Mouse (Mus musculus) MEL (cell line): ENCODE data around the gene Abcb10. TPM values are rescaled to one million over a fixed set of nuclear protein-coding genes. Genes with fewer than 3 reads are reported as not detected.

ENCODE experiments used
- DNase-seq: peaks from one replicate; pipeline ENCODE4 v3.0.0; 2011; ENCODE audit warnings: low read depth, low spot score
- H3K27ac ChIP-seq: 2 replicates; pipeline ENCODE4 v1.5.1; 2012; ENCODE audit warnings: low read depth, mild to moderate bottlenecking, control low read depth, low read length, moderate library complexity; ENCODE audit not compliant: control insufficient read depth
- H3K27me3 ChIP-seq, 2 experiments: fragments of 150-350 bp in 1 of 2; sonication (generic) in 1 of 2; 2 replicates each; pipeline ENCODE4 v1.6.1; 2012; ENCODE audit warnings: low read length in 2 of 2, mild to moderate bottlenecking in 2 of 2, improper control_type of control experiment in 1 of 2, moderate library complexity in 1 of 2; ENCODE audit not compliant: insufficient read depth in 2 of 2, control insufficient read depth in 1 of 2
- H3K36me3 ChIP-seq, 2 experiments: 2 replicates each; pipeline ENCODE4 v1.6.1; 2012 to 2014; ENCODE audit warnings: low read length in 2 of 2, improper control_type of control experiment in 1 of 2, inconsistent platforms in 1 of 2, mild to moderate bottlenecking in 1 of 2; ENCODE audit not compliant: insufficient read depth in 2 of 2, control insufficient read depth in 1 of 2
- H3K4me1 ChIP-seq, 2 experiments: fragments of 150-350 bp in 1 of 2; sonication (generic) in 1 of 2; 2 replicates each; pipeline ENCODE4 v1.6.1; 2012; ENCODE audit warnings: low read length in 2 of 2, improper control_type of control experiment in 1 of 2, mild to moderate bottlenecking in 1 of 2; ENCODE audit not compliant: insufficient read depth in 2 of 2, control insufficient read depth in 1 of 2
- H3K4me3 ChIP-seq, 2 experiments: fragments of 150-350 bp in 1 of 2; sonication (generic) in 1 of 2; 2 replicates each; pipeline ENCODE4 v1.5.1; 2012; ENCODE audit warnings: low read depth in 2 of 2, low read length in 2 of 2, mild to moderate bottlenecking in 2 of 2, moderate library complexity in 2 of 2, control low read depth in 1 of 2, improper control_type of control experiment in 1 of 2; ENCODE audit not compliant: control insufficient read depth in 1 of 2, insufficient read depth in 1 of 2
- H3K79me2 ChIP-seq: 2 replicates; pipeline ENCODE4 v1.6.1; 2012; ENCODE audit warnings: mild to moderate bottlenecking, low read length, moderate library complexity; ENCODE audit not compliant: control insufficient read depth, poor library complexity, insufficient read depth
- H3K9ac ChIP-seq: 2 replicates; pipeline ENCODE4 v1.6.1; 2012; ENCODE audit warnings: low read depth, mild to moderate bottlenecking, control low read depth, low read length, moderate library complexity; ENCODE audit not compliant: control insufficient read depth, poor library complexity, severe bottlenecking
- H3K9me3 ChIP-seq: fragments of 150-350 bp; sonication (generic); replicated peaks from 2 replicates; pipeline ENCODE4 v1.6.1; 2012; ENCODE audit warnings: mild to moderate bottlenecking, low read length, improper control_type of control experiment, moderate library complexity; ENCODE audit not compliant: insufficient read depth
- CTCF ChIP-seq, 3 experiments: IDR thresholded peaks in 2 of 3; conservative IDR thresholded peaks in 1 of 3; 2 replicates each; pipeline ENCODE4 v1.5.1; 2011 to 2012; ENCODE audit warnings: low read length in 3 of 3, low read depth in 2 of 3, mild to moderate bottlenecking in 2 of 3, improper control_type of control experiment in 1 of 3, inconsistent platforms in 1 of 3, mixed read lengths in 1 of 3, moderate library complexity in 1 of 3; ENCODE audit not compliant: control insufficient read depth in 1 of 3, insufficient read depth in 1 of 3, poor library complexity in 1 of 3, severe bottlenecking in 1 of 3
- E2F4 ChIP-seq: IDR thresholded peaks from 2 replicates; pipeline ENCODE4 v1.6.1; 2011; ENCODE audit warnings: low read depth, low read length, improper control_type of control experiment, borderline replicate concordance
- ELF1 ChIP-seq: IDR thresholded peaks from 2 replicates; pipeline ENCODE4 v1.6.1; 2014; ENCODE audit warnings: low read depth, mild to moderate bottlenecking, inconsistent platforms, low read length, improper control_type of control experiment, moderate library complexity
- GATA1 ChIP-seq: IDR thresholded peaks from 2 replicates; pipeline ENCODE4 v1.6.1; 2011; ENCODE audit warnings: low read depth, low read length, improper control_type of control experiment
- JUND ChIP-seq: IDR thresholded peaks from 2 replicates; pipeline ENCODE4 v1.6.1; 2011; ENCODE audit warnings: low read depth, mild to moderate bottlenecking, improper control_type of control experiment, low read length
- KAT2A ChIP-seq: conservative IDR thresholded peaks from 2 replicates; pipeline ENCODE4 v1.6.1; 2012; ENCODE audit warnings: low read depth, low read length, improper control_type of control experiment, inconsistent platforms
- MAX ChIP-seq: IDR thresholded peaks from 2 replicates; pipeline ENCODE4 v1.6.1; 2011; ENCODE audit warnings: low read length, improper control_type of control experiment
- MAZ ChIP-seq: IDR thresholded peaks from 2 replicates; pipeline ENCODE4 v1.6.1; 2012; ENCODE audit warnings: low read depth, mild to moderate bottlenecking, inconsistent platforms, low read length, improper control_type of control experiment
- MEF2A ChIP-seq: IDR thresholded peaks from 2 replicates; pipeline ENCODE4 v1.6.1; 2014; ENCODE audit warnings: low read depth, mild to moderate bottlenecking, inconsistent platforms, low read length, improper control_type of control experiment; ENCODE audit not compliant: poor library complexity, insufficient replicate concordance, severe bottlenecking; ENCODE audit errors: extremely low read depth
- MYB ChIP-seq: IDR thresholded peaks from 2 replicates; pipeline ENCODE4 v1.6.1; 2011; ENCODE audit warnings: mild to moderate bottlenecking, low read depth, low read length, improper control_type of control experiment
- MYC ChIP-seq: IDR thresholded peaks from 2 replicates; pipeline ENCODE4 v1.6.1; 2011; ENCODE audit warnings: low read depth, mild to moderate bottlenecking, low read length, improper control_type of control experiment, moderate library complexity
- NELFE ChIP-seq: IDR thresholded peaks from 2 replicates; pipeline ENCODE4 v1.6.1; 2011; ENCODE audit warnings: low read depth, low read length, improper control_type of control experiment
- NRF1 ChIP-seq: IDR thresholded peaks from 2 replicates; pipeline ENCODE4 v1.6.1; 2014; ENCODE audit warnings: low read depth, mild to moderate bottlenecking, inconsistent platforms, low read length, improper control_type of control experiment, moderate library complexity; ENCODE audit not compliant: poor library complexity, insufficient read depth, severe bottlenecking
- POLR2A ChIP-seq, 2 experiments: IDR thresholded peaks; 2 replicates each; pipeline ENCODE4 v1.6.1; 2011 to 2012; ENCODE audit warnings: low read length in 2 of 2, mild to moderate bottlenecking in 2 of 2, control low read depth in 1 of 2, improper control_type of control experiment in 1 of 2, low read depth in 1 of 2, moderate library complexity in 1 of 2; ENCODE audit not compliant: control insufficient read depth in 1 of 2, insufficient read depth in 1 of 2, poor library complexity in 1 of 2
- POLR2AphosphoS5 ChIP-seq: IDR thresholded peaks from 2 replicates; pipeline ENCODE4 v1.6.1; 2012; ENCODE audit warnings: low read depth, borderline replicate concordance, mild to moderate bottlenecking, inconsistent platforms, low read length, moderate library complexity, mixed read lengths
- RAD21 ChIP-seq: IDR thresholded peaks from 2 replicates; pipeline ENCODE4 v1.6.1; 2011; ENCODE audit warnings: mild to moderate bottlenecking, low read depth, low read length, improper control_type of control experiment
- SMC3 ChIP-seq: IDR thresholded peaks from 2 replicates; pipeline ENCODE4 v1.6.1; 2011; ENCODE audit warnings: low read depth, low read length, improper control_type of control experiment
- TAL1 ChIP-seq: IDR thresholded peaks from 2 replicates; pipeline ENCODE4 v1.6.1; 2012; ENCODE audit warnings: mild to moderate bottlenecking, inconsistent platforms, low read length, moderate library complexity, mixed read lengths
- UBTF ChIP-seq: IDR thresholded peaks from 2 replicates; pipeline ENCODE4 v1.6.1; 2012; ENCODE audit warnings: low read depth, mild to moderate bottlenecking, inconsistent platforms, low read length, improper control_type of control experiment, moderate library complexity, borderline replicate concordance; ENCODE audit not compliant: insufficient read depth
- USF1 ChIP-seq: IDR thresholded peaks from 2 replicates; pipeline ENCODE4 v1.6.1; 2014; ENCODE audit warnings: low read depth, mild to moderate bottlenecking, inconsistent platforms, low read length, improper control_type of control experiment, moderate library complexity
- USF2 ChIP-seq, 2 experiments: IDR thresholded peaks; 2 replicates each; pipeline ENCODE4 v1.6.1; 2011 to 2012; ENCODE audit warnings: improper control_type of control experiment in 2 of 2, low read length in 2 of 2, borderline replicate concordance in 1 of 2, inconsistent platforms in 1 of 2, low read depth in 1 of 2, mild to moderate bottlenecking in 1 of 2; ENCODE audit not compliant: insufficient read depth in 1 of 2
- ZC3H11A ChIP-seq: IDR thresholded peaks from 2 replicates; pipeline ENCODE4 v1.6.1; 2012; ENCODE audit warnings: low read depth, mild to moderate bottlenecking, inconsistent platforms, low read length, improper control_type of control experiment
- ZKSCAN1 ChIP-seq: IDR thresholded peaks from 2 replicates; pipeline ENCODE4 v1.6.1; 2012; ENCODE audit warnings: low read depth, mild to moderate bottlenecking, inconsistent platforms, low read length, improper control_type of control experiment, moderate library complexity
- ZMIZ1 ChIP-seq: IDR thresholded peaks from 2 replicates; pipeline ENCODE4 v1.6.1; 2012; ENCODE audit warnings: low read depth, mild to moderate bottlenecking, inconsistent platforms, low read length, improper control_type of control experiment, moderate library complexity
- polyA plus RNA-seq, 2 experiments: library from polyadenylated mRNA; stranded (reverse) in 1 of 2; unstranded in 1 of 2; fragments of >175 nt in 1 of 2; fragments of >200 nt in 1 of 2; gene quantifications; 2 replicates each; pipeline versions ENCODE4 v1.2.1 to v1.2.4; 2012; ENCODE audit warnings: low replicate concordance in 2 of 2, low read depth in 1 of 2; ENCODE audit not compliant: insufficient read length in 2 of 2, insufficient read depth in 1 of 2, missing spikeins in 1 of 2
- total RNA-seq: library from RNA; depleted of rRNA; stranded (reverse); fragments of 300-350 nt; gene quantifications from 2 replicates; pipeline ENCODE4 v1.2.3, GENCODE M21; 2012

Gene Abcb10
- total and polyA plus RNA-seq, 3 experiments = 32.6 to 37.8 (median 33.7) TPM

GRCm38 (mm10) chr8:123914635-123915034 is 68.3 kb downstream of the Abcb10 start:
- H3K9me3 ChIP-seq = no peaks in the 10 kb centered on the region
- no peak for TF ChIP-seq NRF1
- no peak for TF ChIP-seq CTCF (IDR thresholded peaks at IDR 0.05 in 2 of 3, conservative IDR thresholded peaks at IDR 0.05 in 1 of 3; ENCODE audit: control insufficient read depth in 1 of 3, insufficient read depth in 1 of 3, low read depth in 2 of 3, low read length in 3 of 3, poor library complexity in 1 of 3, severe bottlenecking in 1 of 3)
- TF ChIP-seq GATA1 = no peak
- TF ChIP-seq UBTF = no peak
- TF ChIP-seq POLR2A (IDR thresholded peaks at IDR 0.05; ENCODE audit: control insufficient read depth in 1 of 2, insufficient read depth in 1 of 2, low read depth in 1 of 2, low read length in 2 of 2, poor library complexity in 1 of 2) = 0 out of 4 replicates have a peak, but pooled peaks of 1 of the 2 experiments have one; percentile 23
- no peak for TF ChIP-seq MEF2A
- no peak overlapping the region for H3K4me3 ChIP-seq
- H3K79me2 ChIP-seq = no peaks in the 10 kb centered on the region
- no peaks in the 10 kb centered on the region for H3K27me3 ChIP-seq
- H3K36me3 ChIP-seq = peaks cover 0 to 10% of the 10 kb centered on the region in 2 experiments; a peak in 2 of 4 replicates
- no peak for DNase-seq
- H3K27ac ChIP-seq = no peak overlapping the region
- no peaks in the 10 kb centered on the region for H3K4me1 ChIP-seq
- H3K9ac ChIP-seq = no peak overlapping the region

DNA sequence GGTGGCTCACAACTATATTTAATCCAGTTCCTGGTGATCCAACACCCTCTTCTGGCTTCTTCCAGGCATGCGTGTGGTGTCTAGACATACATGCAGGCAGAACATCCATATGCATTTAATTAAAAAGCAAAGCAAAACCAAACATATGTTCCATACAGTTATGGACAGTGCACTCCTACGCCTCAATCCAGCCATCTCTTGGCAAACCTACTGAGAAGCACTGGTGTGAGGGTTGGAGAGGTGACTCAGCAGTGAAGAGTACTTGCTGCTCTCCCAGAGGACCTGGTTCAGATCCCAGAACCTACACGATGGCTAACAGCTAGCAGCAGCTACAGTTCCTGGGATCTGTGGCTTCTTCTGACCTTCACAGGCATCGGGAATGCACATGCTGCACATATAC is 70.7 kb downstream of the Abcb10 start:
- no peaks in the 10 kb centered on the region for H3K4me1 ChIP-seq
- no peak overlapping the region for H3K4me3 ChIP-seq
- no peak overlapping the region for H3K9ac ChIP-seq
- no peaks in the 10 kb centered on the region for H3K79me2 ChIP-seq
- peaks cover 0 to 14% of the 10 kb centered on the region in 2 experiments; a peak in 2 of 4 replicates for H3K36me3 ChIP-seq
- H3K27ac ChIP-seq = no peak overlapping the region
- no peak for DNase-seq
- H3K9me3 ChIP-seq = no peaks in the 10 kb centered on the region
- no peaks in the 10 kb centered on the region for H3K27me3 ChIP-seq
- TF ChIP-seq MAX (no peak), MAZ (no peak), CTCF (IDR thresholded peaks at IDR 0.05 in 2 of 3, conservative IDR thresholded peaks at IDR 0.05 in 1 of 3; ENCODE audit: control insufficient read depth in 1 of 3, insufficient read depth in 1 of 3, low read depth in 2 of 3, low read length in 3 of 3, poor library complexity in 1 of 3, severe bottlenecking in 1 of 3) (no peak), POLR2A (IDR thresholded peaks at IDR 0.05; ENCODE audit: control insufficient read depth in 1 of 2, insufficient read depth in 1 of 2, low read depth in 1 of 2, low read length in 2 of 2, poor library complexity in 1 of 2) (no peak), JUND (no peak), SMC3 (no peak), NELFE (no peak)

- peaks cover 5 to 18% of the 10 kb centered on the region in 2 experiments; a peak in 3 of 4 replicates for H3K36me3 ChIP-seq
- H3K4me1 ChIP-seq = no peaks in the 10 kb centered on the region; a peak in 1 of 4 replicates
- no peak for DNase-seq
- H3K9me3 ChIP-seq = no peaks in the 10 kb centered on the region
- no peaks in the 10 kb centered on the region for H3K79me2 ChIP-seq
- H3K4me3 ChIP-seq = no peak overlapping the region
- no peak overlapping the region for H3K27ac ChIP-seq
- no peaks in the 10 kb centered on the region for H3K27me3 ChIP-seq
- no peak overlapping the region for H3K9ac ChIP-seq
- TF ChIP-seq MYB = no peak
- no peak for TF ChIP-seq ZC3H11A
- TF ChIP-seq KAT2A = no peak
- no peak for TF ChIP-seq USF1
- no peak for TF ChIP-seq ELF1
- TF ChIP-seq NRF1 = no peak
- no peak for TF ChIP-seq GATA1
- no peak for TF ChIP-seq USF2 (IDR thresholded peaks at IDR 0.05; ENCODE audit: borderline replicate concordance in 1 of 2, insufficient read depth in 1 of 2, low read depth in 1 of 2, low read length in 2 of 2)
- no peak for TF ChIP-seq MAX
- TF ChIP-seq E2F4 = no peak
- no peak for TF ChIP-seq MYC
- no peak for TF ChIP-seq POLR2AphosphoS5
- no peak for TF ChIP-seq ZKSCAN1
- no peak for TF ChIP-seq RAD21
- TF ChIP-seq UBTF = no peak
- TF ChIP-seq TAL1 = no peak
- TF ChIP-seq ZMIZ1 = no peak
These were observed 75.3 kb downstream of the Abcb10 start for GRCm38 (mm10) chr8:123907604-123908003.
